Mouse (Mus musculus) testis, adult 2 months (tissue): ENCODE measurements around the gene Trpt1.

Source experiments
- CTCF ChIP-seq: fragments of 200-500 bp; IDR thresholded peaks from 2 replicates; pipeline ENCODE4 v1.5.1; 2012; ENCODE audit warnings: low read depth, mild to moderate bottlenecking, inconsistent platforms, low read length, moderate library complexity; ENCODE audit not compliant: control insufficient read depth, insufficient read depth, insufficient replicate concordance
- POLR2A ChIP-seq: fragments of 200-500 bp; IDR thresholded peaks from 2 replicates; pipeline ENCODE4 v1.6.1; 2012; ENCODE audit warnings: low read depth, mild to moderate bottlenecking, inconsistent platforms, low read length, moderate library complexity; ENCODE audit not compliant: control insufficient read depth

DNA sequence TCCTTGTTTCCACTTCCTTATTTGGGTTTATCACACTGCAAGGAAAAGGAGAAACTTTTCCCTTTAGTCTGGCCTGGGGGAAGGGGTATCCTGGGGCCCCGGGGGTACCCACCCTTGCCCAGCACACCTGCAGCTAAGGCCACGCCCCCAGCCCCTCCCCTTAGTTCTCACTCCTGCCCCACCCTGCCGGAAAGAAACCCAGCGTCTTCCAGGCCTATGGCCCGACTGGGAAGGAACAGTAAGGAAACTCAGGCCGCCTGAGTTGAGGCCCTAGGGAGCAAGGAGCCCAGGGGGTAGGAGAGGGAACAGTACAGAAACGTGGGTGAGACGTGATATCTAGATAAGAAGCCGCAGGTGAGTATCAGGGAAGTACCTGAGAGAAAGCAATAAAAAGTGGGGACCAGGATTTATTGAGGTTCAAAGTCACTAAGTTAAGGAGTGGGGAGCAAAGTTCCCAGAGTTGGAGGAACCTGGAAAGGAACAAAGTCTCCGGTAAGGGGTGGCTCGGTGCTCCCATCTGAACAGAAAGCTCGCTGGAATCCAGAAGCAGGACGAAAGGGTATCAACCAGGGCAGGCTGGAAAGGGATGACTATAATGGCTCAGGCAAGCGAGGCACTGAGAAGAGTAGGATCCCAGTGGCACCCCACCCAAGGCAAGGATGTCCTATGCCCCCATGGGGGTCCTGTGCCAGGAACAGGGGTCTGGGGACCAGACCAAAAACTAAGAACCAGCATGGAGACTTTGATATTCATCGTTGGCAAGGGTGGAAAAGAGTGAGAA, 27.2 kb upstream of the Trpt1 start:
- TF ChIP-seq CTCF (no peak), POLR2A (no peak)
